Mouse (Mus musculus) heart, embryonic 10.5 days (tissue): ENCODE measurements at regions not wholly inside any gene's neighbourhood (a gene's known extent, or its start where the extent isn't known, plus 50 kb on each side); places are given as distances from the start of the nearest gene placed in this dataset.

Experiments used
- DNase-seq: peaks from one replicate; pipeline ENCODE4 v3.0.0-alpha.2; 2017; ENCODE audit warnings: low spot score
- H3K27ac ChIP-seq: fragments of 300-500 bp; sonication (generic); 2 replicates; pipeline ENCODE4 v1.5.1; 2016; ENCODE audit warnings: mild to moderate bottlenecking
- H3K27me3 ChIP-seq: fragments of 300-500 bp; sonication (generic); 2 replicates; pipeline ENCODE4 v1.6.1; 2016; ENCODE audit warnings: mild to moderate bottlenecking; ENCODE audit not compliant: poor library complexity, insufficient read depth, severe bottlenecking
- H3K36me3 ChIP-seq: fragments of 300-500 bp; sonication (generic); 2 replicates; pipeline ENCODE4 v1.6.1; 2016; ENCODE audit warnings: mild to moderate bottlenecking, moderate library complexity
- H3K4me1 ChIP-seq: fragments of 300-500 bp; sonication (generic); 2 replicates; pipeline ENCODE4 v1.6.1; 2016; ENCODE audit warnings: mild to moderate bottlenecking
- H3K4me3 ChIP-seq: fragments of 300-500 bp; sonication (generic); 2 replicates; pipeline ENCODE4 v1.5.1; 2016; ENCODE audit warnings: mild to moderate bottlenecking, moderate library complexity
- H3K9me3 ChIP-seq: fragments of 300-500 bp; sonication (generic); 2 replicates; pipeline ENCODE4 v1.6.1; 2016; ENCODE audit warnings: mild to moderate bottlenecking, moderate library complexity
- WGBS: fragments of 180-500 bp; shearing (Covaris S2); methylation state at CpG from one replicate; pipeline ENCODE4 v1.1.7; 2016; 5-methylcytosine and 5-hydroxymethylcytosine counted together

DNA sequence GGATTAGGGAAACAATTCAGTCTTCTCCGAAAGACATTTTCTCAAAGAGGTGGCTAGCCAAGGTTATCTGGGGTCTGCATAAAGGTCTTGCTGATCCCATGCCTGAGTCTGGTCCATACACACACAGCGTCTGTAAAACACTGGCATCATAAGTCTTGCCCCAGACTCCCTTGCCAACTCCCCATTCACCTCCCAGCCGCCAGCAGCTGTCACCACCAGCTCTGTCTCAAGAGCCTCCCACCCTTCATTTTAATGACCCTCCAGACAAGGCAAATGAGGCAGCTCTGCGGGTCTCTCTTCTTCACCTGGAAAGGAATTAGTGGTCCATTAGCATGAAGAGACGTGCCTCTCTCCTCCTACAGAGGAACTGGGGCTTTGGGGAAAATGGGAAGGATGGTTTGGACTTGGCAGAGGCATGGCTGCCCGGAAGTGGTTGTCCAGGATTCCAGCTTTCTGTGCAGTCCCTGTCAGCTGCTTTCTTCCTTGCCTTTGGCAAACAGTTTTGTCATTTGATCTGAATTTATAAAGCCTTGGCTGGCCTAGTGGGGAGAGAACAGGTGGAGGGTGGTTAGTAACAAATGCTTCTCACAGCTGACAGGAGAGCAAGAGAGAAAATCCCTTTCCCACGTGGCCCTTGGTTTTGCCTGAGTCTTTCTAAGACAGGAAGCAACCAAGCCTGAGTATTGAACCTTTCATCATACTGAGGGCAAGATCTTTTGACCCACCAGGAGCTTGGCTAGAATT is 173.3 kb upstream of the Opcml start:
- H3K4me1 ChIP-seq, result 0 out of 2 replicates have a peak, but pooled peaks cover 4% of the 10 kb centered on the region
- H3K9me3 ChIP-seq, result no peaks in the 10 kb centered on the region
- H3K4me3 ChIP-seq, result no peak overlapping the region
- 43% methylated on average over 7 of the region's 7 CpGs for WGBS
- no peaks in the 10 kb centered on the region for H3K36me3 ChIP-seq
- no peak overlapping the region for H3K27ac ChIP-seq
- H3K27me3 ChIP-seq, result no peaks in the 10 kb centered on the region
- DNase-seq, result no peak

DNA sequence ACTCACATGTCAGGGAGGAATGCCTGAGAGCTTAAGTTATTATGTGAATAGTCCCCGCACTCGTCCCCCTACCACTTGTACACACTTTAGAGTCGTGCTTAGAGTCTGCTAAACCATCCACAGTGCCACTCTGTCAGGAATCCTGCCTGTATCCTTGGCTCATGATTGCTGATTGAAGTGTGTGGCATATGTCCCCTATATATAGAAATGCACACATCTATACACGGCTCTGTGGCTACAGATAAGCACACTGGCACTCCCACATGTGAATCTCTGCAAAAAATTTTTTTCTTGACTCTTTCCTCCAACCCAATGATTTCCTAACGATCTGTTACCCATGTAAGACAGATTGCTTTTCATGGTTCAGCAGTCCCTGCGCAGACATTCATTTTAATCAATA is 155.7 kb upstream of the Opcml start:
- WGBS, result 66% methylated on average over 6 of the region's 6 CpGs
- Histone ChIP-seq H3K27ac (no peak overlapping the region), H3K36me3 (no peaks in the 10 kb centered on the region), H3K4me1 (no peaks in the 10 kb centered on the region), H3K27me3 (no peaks in the 10 kb centered on the region), H3K4me3 (no peak overlapping the region), H3K9me3 (no peaks in the 10 kb centered on the region)
- DNase-seq, result no peak

GRCm38 (mm10) chr9:27640611-27641010 is 150.0 kb upstream of the Opcml start:
- Histone ChIP-seq H3K9me3 (no peaks in the 10 kb centered on the region), H3K27ac (no peak overlapping the region), H3K27me3 (no peaks in the 10 kb centered on the region), H3K4me3 (no peak overlapping the region), H3K4me1 (peaks cover 3% of the 10 kb centered on the region; the same call in 1 of the 2 replicates), H3K36me3 (no peaks in the 10 kb centered on the region)
- DNase-seq, result no peak

- no peak for DNase-seq
Measured at GRCm38 (mm10) chr9:27643312-27643711, 147.3 kb upstream of the Opcml start.

DNA sequence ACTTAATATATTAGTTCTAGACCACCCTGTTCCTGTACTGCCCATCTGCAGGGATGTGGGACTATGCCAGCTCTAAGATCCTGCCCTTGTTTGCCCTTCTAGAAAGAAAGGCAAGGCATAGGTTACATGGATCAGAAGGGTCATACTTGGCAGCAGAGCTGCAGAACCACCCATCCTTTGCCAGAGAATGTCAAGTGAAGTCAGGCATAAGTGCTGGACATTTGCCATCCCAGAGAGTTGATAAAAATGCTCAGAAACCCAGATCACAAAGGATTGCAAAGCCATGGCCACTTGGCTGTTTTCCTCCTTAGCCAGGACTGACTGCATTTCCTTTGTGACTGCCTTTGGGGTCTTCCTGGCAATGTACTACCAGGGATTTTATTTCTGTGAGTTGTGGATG is 146.7 kb upstream of the Opcml start:
- H3K36me3 ChIP-seq, result no peaks in the 10 kb centered on the region
- no peaks in the 10 kb centered on the region for H3K9me3 ChIP-seq
- H3K4me3 ChIP-seq, result no peak overlapping the region
- H3K27ac ChIP-seq, result no peak overlapping the region
- DNase-seq, result no peak
- H3K4me1 ChIP-seq, result peaks cover 3% of the 10 kb centered on the region; the same call in 1 of the 2 replicates
- H3K27me3 ChIP-seq, result no peaks in the 10 kb centered on the region

More at GRCm38 (mm10) chr9:27643312-27643711, 147.3 kb upstream of the Opcml start:
- Histone ChIP-seq H3K36me3 (no peaks in the 10 kb centered on the region), H3K4me1 (peaks cover 3% of the 10 kb centered on the region; the same call in 1 of the 2 replicates), H3K4me3 (no peak overlapping the region), H3K27me3 (no peaks in the 10 kb centered on the region), H3K9me3 (no peaks in the 10 kb centered on the region), H3K27ac (no peak overlapping the region)
- 15% methylated on average over 1 of the region's 1 CpGs for WGBS

- WGBS, result 67% methylated on average over 5 of the region's 5 CpGs
- Histone ChIP-seq H3K27me3 (no peaks in the 10 kb centered on the region), H3K9me3 (no peaks in the 10 kb centered on the region), H3K4me3 (no peak overlapping the region), H3K4me1 (peaks cover 3% of the 10 kb centered on the region; the same call in 1 of the 2 replicates), H3K36me3 (no peaks in the 10 kb centered on the region), H3K27ac (no peak overlapping the region)
- no peak for DNase-seq
Measured at GRCm38 (mm10) chr9:27645435-27645834, 145.1 kb upstream of the Opcml start.

- H3K27me3 ChIP-seq, result no peaks in the 10 kb centered on the region
- H3K36me3 ChIP-seq, result no peaks in the 10 kb centered on the region
- 87% methylated on average over 8 of the region's 8 CpGs for WGBS
- DNase-seq, result no peak
- H3K4me3 ChIP-seq, result no peak overlapping the region
- H3K4me1 ChIP-seq, result peaks cover 3% of the 10 kb centered on the region; the same call in 1 of the 2 replicates
- H3K27ac ChIP-seq, result no peak overlapping the region
- H3K9me3 ChIP-seq, result no peaks in the 10 kb centered on the region
Measured at GRCm38 (mm10) chr9:27646100-27646499, 144.5 kb upstream of the Opcml start.

GRCm38 (mm10) chr9:27646956-27647355 is 143.6 kb upstream of the Opcml start:
- Histone ChIP-seq H3K36me3 (no peaks in the 10 kb centered on the region), H3K4me3 (no peak overlapping the region), H3K4me1 (peaks cover 3% of the 10 kb centered on the region; the same call in 1 of the 2 replicates), H3K9me3 (no peaks in the 10 kb centered on the region), H3K27me3 (no peaks in the 10 kb centered on the region), H3K27ac (no peak overlapping the region)
- WGBS, result 57% methylated on average over 10 of the region's 10 CpGs
- no peak for DNase-seq

DNA sequence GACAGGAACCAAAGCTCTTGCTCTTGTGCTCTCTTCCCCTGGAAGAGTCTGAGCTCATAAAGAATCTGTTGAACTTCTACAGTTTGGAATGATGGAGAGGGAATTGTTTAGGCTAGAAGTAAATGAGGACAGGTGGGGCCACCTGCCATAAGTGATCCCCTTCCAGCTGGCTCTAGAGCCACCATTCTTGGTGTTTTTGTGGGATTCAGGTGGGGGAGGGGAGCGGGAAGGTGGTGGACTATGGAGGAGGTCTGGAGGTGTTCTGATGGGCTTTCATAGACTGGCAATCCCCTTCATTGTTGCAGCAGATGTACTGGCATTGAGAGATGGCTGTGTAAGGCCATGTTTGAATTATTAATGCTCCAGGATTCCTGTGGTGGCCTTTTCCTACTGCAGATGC is 132.6 kb upstream of the Opcml start:
- WGBS, result 90% methylated on average over 1 of the region's 1 CpGs
- no peak for DNase-seq
- Histone ChIP-seq H3K4me3 (no peak overlapping the region), H3K4me1 (no peaks in the 10 kb centered on the region), H3K36me3 (no peaks in the 10 kb centered on the region), H3K27ac (no peak overlapping the region), H3K27me3 (no peaks in the 10 kb centered on the region), H3K9me3 (no peaks in the 10 kb centered on the region)

DNA sequence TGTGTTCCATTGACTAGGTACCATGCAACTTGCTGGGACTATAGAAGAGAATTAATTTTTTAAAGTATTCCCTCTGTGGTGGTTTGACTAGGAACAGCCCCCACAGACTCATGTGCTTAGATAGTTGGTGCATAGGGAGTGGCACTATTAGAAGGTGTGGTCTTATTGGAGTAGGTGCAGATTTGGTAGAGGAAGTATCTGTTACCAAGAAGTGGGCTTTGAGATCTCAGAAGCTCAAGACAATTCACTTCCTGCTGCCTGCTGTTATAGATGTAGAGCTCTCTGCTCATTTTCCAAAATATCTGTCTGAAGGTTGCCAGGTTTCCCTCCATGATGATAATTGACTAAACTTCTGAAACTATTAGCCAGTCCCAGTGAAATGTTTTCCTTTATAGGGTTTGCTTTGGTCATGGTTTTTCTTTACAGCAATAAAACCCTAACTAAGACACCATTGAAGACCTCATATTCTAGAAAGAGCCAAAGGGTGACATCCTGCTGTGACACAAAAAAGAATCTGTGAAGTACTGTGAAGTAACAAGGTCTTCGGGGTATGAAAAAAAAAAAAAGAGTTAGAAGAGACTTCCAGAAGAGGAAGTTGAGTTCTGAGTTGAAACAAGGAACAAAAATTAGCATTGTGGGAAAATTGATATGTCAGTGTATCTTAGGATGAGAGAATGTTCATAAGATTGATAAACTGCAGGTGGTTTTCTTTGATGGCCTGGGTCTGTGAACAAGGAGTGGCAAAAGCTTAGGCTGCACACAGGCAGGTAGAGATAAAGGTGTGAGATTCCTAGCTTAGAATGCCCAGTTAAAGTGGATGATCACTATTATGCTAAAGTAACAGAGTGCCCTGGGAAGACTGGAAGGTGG is 128.9 kb upstream of the Opcml start:
- H3K4me3 ChIP-seq, result no peak overlapping the region
- no peak overlapping the region for H3K27ac ChIP-seq
- H3K27me3 ChIP-seq, result no peaks in the 10 kb centered on the region
- no peaks in the 10 kb centered on the region for H3K9me3 ChIP-seq
- WGBS, result 76% methylated on average over 1 of the region's 1 CpGs
- no peaks in the 10 kb centered on the region for H3K36me3 ChIP-seq
- no peak for DNase-seq
- no peaks in the 10 kb centered on the region for H3K4me1 ChIP-seq

DNA sequence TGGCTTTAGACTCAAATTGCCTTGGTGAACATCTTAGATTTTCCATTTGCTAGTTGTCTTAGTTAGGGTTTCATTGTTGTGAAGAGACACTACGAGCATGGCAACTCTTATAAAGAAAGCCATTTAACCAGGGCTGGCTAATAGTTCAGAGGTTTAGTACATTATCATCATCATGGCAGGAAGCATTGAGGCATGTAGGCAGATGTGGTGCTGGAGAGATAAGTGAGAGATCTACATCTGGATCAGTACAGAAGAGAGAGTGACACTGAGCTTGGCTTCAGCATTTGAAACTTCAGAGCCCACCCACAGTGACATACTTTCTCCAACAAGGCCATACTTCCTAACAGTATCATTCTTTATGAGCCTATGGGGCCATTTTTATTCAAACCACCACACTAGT is 127.3 kb upstream of the Opcml start:
- Histone ChIP-seq H3K4me3 (no peak overlapping the region), H3K27me3 (no peaks in the 10 kb centered on the region), H3K27ac (no peak overlapping the region), H3K4me1 (no peaks in the 10 kb centered on the region), H3K36me3 (no peaks in the 10 kb centered on the region), H3K9me3 (no peaks in the 10 kb centered on the region)
- 96% methylated on average over 1 of the region's 1 CpGs for WGBS
- DNase-seq, result no peak

- WGBS, result 76% methylated on average over 2 of the region's 2 CpGs
- Histone ChIP-seq H3K9me3 (no peaks in the 10 kb centered on the region), H3K4me1 (no peaks in the 10 kb centered on the region), H3K27ac (no peak overlapping the region), H3K36me3 (no peaks in the 10 kb centered on the region), H3K27me3 (no peaks in the 10 kb centered on the region), H3K4me3 (no peak overlapping the region)
- DNase-seq, result no peak
Measured at GRCm38 (mm10) chr9:27665659-27666058, 124.9 kb upstream of the Opcml start.

- Histone ChIP-seq H3K36me3 (no peaks in the 10 kb centered on the region), H3K27ac (no peak overlapping the region), H3K4me3 (no peak overlapping the region), H3K9me3 (no peaks in the 10 kb centered on the region), H3K27me3 (no peaks in the 10 kb centered on the region), H3K4me1 (no peaks in the 10 kb centered on the region)
- no peak for DNase-seq
- WGBS, result 60% methylated on average over 6 of the region's 6 CpGs
Measured at GRCm38 (mm10) chr9:27670032-27670740, 120.4 kb upstream of the Opcml start.
